Mouse (Mus musculus) lung, embryonic 14.5 days (tissue): ENCODE results near the gene Numa1. TPM values are rescaled to one million over a fixed set of nuclear protein-coding genes. Genes with fewer than 3 reads are reported as not detected.
"Not testable (repeated sequence)": the region's sequence is repeated elsewhere in the genome, so short reads cannot be mapped to it uniquely, and the experiment has no call there.

Source experiments
- ATAC-seq: fragments of 200-750 bp; cut with Nextera tagmentation; 2 replicates; pipeline ENCODE4 v1.8.0; 2017; ENCODE audit warnings: mild to moderate bottlenecking, moderate TSS enrichment, moderate library complexity; ENCODE audit not compliant: insufficient read depth
- DNase-seq: peaks from one replicate; pipeline ENCODE4 v3.0.0-alpha.2; 2015
- H3K27ac ChIP-seq: fragments of 300-500 bp; sonication (generic); 2 replicates; pipeline ENCODE4 v1.5.1; 2014; ENCODE audit warnings: low read depth, mild to moderate bottlenecking, moderate library complexity
- H3K27me3 ChIP-seq: fragments of 300-500 bp; sonication (generic); 2 replicates; pipeline ENCODE4 v1.6.1; 2014; ENCODE audit warnings: low read length, control low read depth; ENCODE audit not compliant: insufficient read depth
- H3K36me3 ChIP-seq: fragments of 300-500 bp; sonication (generic); 2 replicates; pipeline ENCODE4 v1.6.1; 2014; ENCODE audit warnings: control low read depth; ENCODE audit not compliant: insufficient read depth
- H3K4me1 ChIP-seq: fragments of 300-500 bp; sonication (generic); 2 replicates; pipeline ENCODE4 v1.6.1; 2014; ENCODE audit warnings: antibody characterized with exemption, control low read depth; ENCODE audit not compliant: insufficient read depth
- H3K4me2 ChIP-seq: fragments of 300-500 bp; sonication (generic); 2 replicates; pipeline ENCODE4 v1.6.1; 2014; ENCODE audit warnings: mild to moderate bottlenecking
- H3K4me3 ChIP-seq: fragments of 300-500 bp; sonication (generic); 2 replicates; pipeline ENCODE4 v1.5.1; 2014; ENCODE audit warnings: low read depth, low read length
- H3K9ac ChIP-seq: fragments of 300-500 bp; sonication (generic); 2 replicates; pipeline ENCODE4 v1.6.1; 2014
- H3K9me3 ChIP-seq: fragments of 300-500 bp; sonication (generic); 2 replicates; pipeline ENCODE4 v1.6.1; 2016; ENCODE audit warnings: low read depth, low read length, control low read depth
- CTCF ChIP-seq: IDR thresholded peaks from 2 replicates; pipeline ENCODE4 v1.5.1; 2016; ENCODE audit warnings: antibody characterized with exemption, low read depth
- WGBS: fragments of 180-500 bp; shearing (Covaris S2); extraction: QIAGEN DNeasy Blood & Tissue Kit; methylation state at CpG from one replicate; pipeline ENCODE4 v1.1.7; 2014; 5-methylcytosine and 5-hydroxymethylcytosine counted together
- polyA plus RNA-seq: library from polyadenylated mRNA; unstranded; fragments of >200 nt; fragmentation: Nextera tagmentation; extraction: Ambion mirVana; gene quantifications from 2 replicates; pipeline ENCODE4 v1.2.1, GENCODE M21; 2014

Gene Numa1
- polyA plus RNA-seq, 1 experiment from 2014 or later = 109 TPM

GRCm38 (mm10) chr7:102018034-102018433 is 84.1 kb downstream of the Numa1 start:
- H3K4me2 ChIP-seq = no peak overlapping the region
- no peak for TF ChIP-seq CTCF
- ATAC-seq (no peak), DNase-seq (no peak)
- no peak overlapping the region for H3K4me3 ChIP-seq
- H3K36me3 ChIP-seq = peaks cover 86% of the 10 kb centered on the region
- no peaks in the 10 kb centered on the region for H3K4me1 ChIP-seq
- H3K9ac ChIP-seq = no peak overlapping the region
- H3K27ac ChIP-seq = no peak overlapping the region
- 77% methylated on average over 7 of the region's 7 CpGs for WGBS
- H3K27me3 ChIP-seq = no peaks in the 10 kb centered on the region
- no peaks in the 10 kb centered on the region for H3K9me3 ChIP-seq

DNA sequence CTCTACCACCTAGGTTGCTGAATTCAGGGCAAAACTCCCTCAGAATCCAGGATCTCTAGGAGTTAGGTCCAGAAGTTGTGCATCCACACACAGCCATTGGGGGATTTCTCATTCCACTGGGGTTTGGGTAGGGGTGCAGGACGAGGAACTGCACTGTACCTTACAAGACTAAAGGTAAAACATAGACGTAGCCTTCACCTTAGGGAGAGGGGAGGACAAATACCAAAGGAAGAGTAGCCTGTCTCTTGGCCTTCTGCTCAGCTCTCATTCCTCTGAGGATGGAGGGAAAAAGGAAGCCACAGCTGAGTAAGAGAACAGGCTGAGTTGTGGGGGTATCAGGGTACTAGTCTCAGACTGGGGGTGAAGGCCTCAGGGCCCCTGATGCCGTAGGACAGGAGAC is 84.7 kb downstream of the Numa1 start, which contains the start of gene Il18bp:
TSS of gene Il18bp (minus strand) at position 101 of the 400 bp plus-strand sequence.
- H3K4me1 ChIP-seq = no peaks in the 10 kb centered on the region
- ATAC-seq = no peak
- H3K36me3 ChIP-seq = peaks cover 85% of the 10 kb centered on the region
- no peak within 1 kb of the TSS for H3K27ac ChIP-seq
- no peak within 1 kb of the TSS for H3K4me3 ChIP-seq
- no peaks in the 10 kb centered on the region for H3K9me3 ChIP-seq
- DNase-seq = no peak
- H3K27me3 ChIP-seq = no peaks in the 10 kb centered on the region
- no peak within 1 kb of the TSS for H3K9ac ChIP-seq
- WGBS = 91% methylated on average over 3 of the region's 3 CpGs
- H3K4me2 ChIP-seq = no peak within 1 kb of the TSS
- TF ChIP-seq CTCF = no peak

GRCm38 (mm10) chr7:102019362-102019761 is 85.5 kb downstream of the Numa1 start:
- no peak for DNase-seq
- Histone ChIP-seq H3K36me3 (peaks cover 83% of the 10 kb centered on the region), H3K4me2 (no peak overlapping the region), H3K9ac (no peak overlapping the region), H3K4me1 (no peaks in the 10 kb centered on the region), H3K27me3 (no peaks in the 10 kb centered on the region), H3K27ac (no peak overlapping the region), H3K4me3 (no peak overlapping the region), H3K9me3 (no peaks in the 10 kb centered on the region)
- no peak for TF ChIP-seq CTCF
- no peak for ATAC-seq
- WGBS = 65% methylated on average over 3 of the region's 3 CpGs

DNA sequence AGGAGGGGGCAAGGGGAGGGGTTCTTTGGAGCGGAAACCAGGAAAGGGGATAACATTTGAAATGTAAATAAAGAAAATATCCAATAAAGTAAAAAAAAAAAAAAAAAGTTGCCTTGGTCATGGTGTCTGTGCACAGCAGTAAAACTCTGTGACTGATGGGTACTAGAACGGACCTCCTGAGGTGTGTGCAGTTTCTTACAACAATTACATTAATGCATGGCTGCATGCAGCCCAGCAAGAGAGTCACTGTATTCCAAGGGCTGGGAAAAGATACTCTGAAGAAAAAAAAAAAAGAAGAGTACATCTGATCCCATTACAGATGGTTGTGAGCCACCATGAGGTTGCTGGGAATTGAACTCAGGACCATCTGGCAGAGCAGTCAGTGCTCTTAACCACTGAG is 87.0 kb downstream of the Numa1 start:
- not testable (repeated sequence) for ATAC-seq, DNase-seq, H3K9ac ChIP-seq, H3K4me1 ChIP-seq, H3K4me3 ChIP-seq, H3K27me3 ChIP-seq, H3K4me2 ChIP-seq, H3K27ac ChIP-seq, H3K9me3 ChIP-seq
- peaks cover 78% of the 10 kb centered on the region for H3K36me3 ChIP-seq
- WGBS = 88% methylated on average over 2 of the region's 2 CpGs

DNA sequence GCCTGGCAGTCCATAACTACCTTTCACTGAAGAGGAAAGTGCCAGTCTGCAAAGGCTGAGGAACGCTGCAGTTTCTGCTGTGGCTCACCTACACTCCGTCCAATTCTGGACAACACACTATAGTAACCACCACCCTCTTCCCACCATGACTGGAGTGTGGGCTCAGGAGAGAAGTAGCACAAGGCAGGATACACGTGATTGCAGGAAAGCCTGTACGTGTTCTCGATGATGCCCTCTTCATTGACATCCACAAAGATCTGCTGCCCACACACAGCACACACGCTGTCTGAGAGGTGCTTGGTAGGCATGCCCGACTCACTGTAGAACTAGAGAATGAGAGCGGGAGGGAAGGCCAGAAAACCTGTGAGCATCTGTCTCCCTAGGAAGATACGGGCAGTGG is 89.9 kb downstream of the Numa1 start:
- peaks cover 67% of the 10 kb centered on the region for H3K36me3 ChIP-seq
- no peak overlapping the region for H3K4me3 ChIP-seq
- ATAC-seq (no peak), DNase-seq (no peak)
- WGBS = 93% methylated on average over 9 of the region's 9 CpGs
- TF ChIP-seq CTCF = no peak
- H3K27ac ChIP-seq = no peak overlapping the region
- H3K9me3 ChIP-seq = no peaks in the 10 kb centered on the region
- H3K27me3 ChIP-seq = no peaks in the 10 kb centered on the region
- H3K9ac ChIP-seq = no peak overlapping the region
- no peak overlapping the region for H3K4me2 ChIP-seq
- H3K4me1 ChIP-seq = no peaks in the 10 kb centered on the region

GRCm38 (mm10) chr7:102025187-102026119 is 91.5 kb downstream of the Numa1 start:
- Histone ChIP-seq H3K9ac (no peak overlapping the region), H3K4me1 (no peaks in the 10 kb centered on the region), H3K4me2 (no peak overlapping the region), H3K36me3 (peaks cover 68% of the 10 kb centered on the region), H3K27me3 (no peaks in the 10 kb centered on the region), H3K9me3 (no peaks in the 10 kb centered on the region), H3K27ac (no peak overlapping the region), H3K4me3 (no peak overlapping the region)
- no peak for DNase-seq
- no peak for TF ChIP-seq CTCF
- WGBS = 75% methylated on average over 2 of the region's 2 CpGs
- ATAC-seq = no peak

DNA sequence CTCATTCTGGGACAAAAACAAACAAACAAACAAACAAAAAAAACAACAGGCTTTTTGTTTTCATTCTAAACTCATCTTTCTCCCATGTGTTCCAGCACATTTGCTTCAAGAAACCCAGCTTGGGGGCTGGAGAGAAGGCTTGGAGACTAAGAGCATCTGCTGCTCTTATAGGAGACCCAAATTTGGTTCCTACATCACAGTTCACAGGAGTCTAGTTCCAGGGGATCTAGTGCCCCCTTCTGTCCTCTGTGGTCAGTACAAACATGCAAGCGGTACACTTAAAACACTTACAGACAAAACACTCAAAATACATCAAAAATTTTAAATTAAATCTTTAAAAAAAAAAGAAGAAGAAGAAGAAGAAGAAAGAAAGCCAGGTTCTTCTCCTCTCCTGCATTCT is 101.0 kb downstream of the Numa1 start:
- ATAC-seq (no peak), DNase-seq (peak; percentile 24)
- 93% methylated on average over 1 of the region's 1 CpGs for WGBS
- no peak overlapping the region for H3K27ac ChIP-seq
- H3K4me2 ChIP-seq = no peak overlapping the region
- H3K27me3 ChIP-seq = no peaks in the 10 kb centered on the region
- H3K36me3 ChIP-seq = peaks cover 93% of the 10 kb centered on the region
- no peaks in the 10 kb centered on the region for H3K4me1 ChIP-seq
- H3K4me3 ChIP-seq = no peak overlapping the region
- no peak overlapping the region for H3K9ac ChIP-seq
- 0 out of 2 replicates have a peak, but pooled peaks have one; percentile 8 for TF ChIP-seq CTCF
- H3K9me3 ChIP-seq = no peaks in the 10 kb centered on the region
